Mouse (Mus musculus): ENCODE measurements at regions not wholly inside any gene's neighbourhood (a gene's known extent, or its start where the extent isn't known, plus 50 kb on each side); places are given as distances from the start of the nearest gene placed in this dataset.
A peak's percentile ranks its signal among the peaks of the same experiment; 100 is the strongest.

GRCm38 (mm10) chr9:51379589-51379988, 50.9 kb upstream of the 1810046K07Rik start:
- no peak for DNase-seq

DNA sequence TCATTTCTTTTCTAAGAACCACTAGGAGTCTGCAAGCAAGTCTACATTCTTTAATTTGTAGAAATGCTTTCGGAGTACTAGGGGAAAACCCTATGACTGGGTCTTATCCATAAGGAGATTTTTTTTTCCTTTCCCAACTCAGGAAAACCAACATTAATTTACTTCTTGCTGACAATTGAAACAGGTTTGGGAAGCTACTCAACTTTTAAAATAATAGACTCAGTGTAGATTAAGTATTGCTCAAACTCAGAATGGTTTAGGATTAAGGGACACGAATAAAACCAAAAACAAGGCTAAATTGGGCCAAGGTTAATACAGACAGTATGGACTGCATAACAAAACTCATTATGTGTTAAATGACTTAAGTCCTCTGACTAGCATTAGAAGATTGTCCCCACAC, 65.2 kb upstream of the 1810046K07Rik start:
- no peak for DNase-seq

GRCm38 (mm10) chr9:51394372-51394771, 65.7 kb upstream of the 1810046K07Rik start:
- peak; percentile 18 for DNase-seq

DNA sequence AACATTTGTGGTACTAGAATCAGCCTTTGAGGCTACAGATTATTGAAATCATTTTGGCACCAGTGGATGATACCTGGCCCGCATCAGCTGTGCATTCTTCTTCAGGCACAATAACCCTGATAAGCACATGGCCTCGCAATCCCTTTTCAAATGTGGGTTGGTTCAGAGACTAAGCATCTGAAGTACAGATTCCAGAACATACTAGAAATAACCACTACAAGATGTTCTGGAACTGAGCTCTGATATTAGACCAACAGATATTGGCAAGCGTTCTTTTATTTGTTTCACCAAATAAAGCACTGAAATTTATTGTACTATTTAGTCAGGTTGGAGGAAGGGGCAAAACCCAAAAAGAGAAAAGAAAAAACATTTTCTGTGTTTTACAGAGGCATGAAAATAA, 68.1 kb upstream of the 1810046K07Rik start:
- DNase-seq, result no peak

DNA sequence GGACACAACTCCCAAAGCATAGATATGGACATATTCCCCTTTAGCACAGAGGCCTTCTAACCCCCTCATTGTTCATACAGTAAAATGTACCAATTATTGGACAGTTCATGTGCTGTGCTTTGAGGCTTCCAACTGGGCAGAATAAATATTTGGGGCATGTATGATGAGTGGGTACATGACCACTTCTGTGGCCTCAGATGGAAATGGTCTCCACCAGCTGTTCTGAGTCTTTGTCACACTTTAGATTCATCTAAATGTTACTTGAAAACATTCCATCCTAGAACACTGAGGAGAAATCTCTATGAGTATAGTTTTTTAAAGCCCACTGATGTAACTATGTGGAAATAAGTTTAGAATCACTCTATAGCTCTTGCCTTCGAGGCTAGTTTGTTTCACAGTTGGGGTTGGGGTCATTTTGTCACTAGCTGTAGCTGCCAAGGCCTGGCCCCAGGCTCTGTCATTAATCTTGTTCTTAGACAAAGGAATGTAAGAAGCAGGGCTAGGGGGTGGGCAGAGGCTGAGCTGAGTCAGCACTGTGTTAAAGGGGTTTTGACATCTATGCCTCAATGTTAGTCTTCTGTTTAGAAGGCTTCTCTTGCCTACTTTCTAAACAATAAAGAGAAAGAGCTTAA, 69.0 kb upstream of the 1810046K07Rik start:
- DNase-seq, result no peak

GRCm38 (mm10) chr9:51398886-51399285, 70.2 kb upstream of the 1810046K07Rik start:
- no peak for DNase-seq

- no peak for DNase-seq
Observed at GRCm38 (mm10) chr9:51399356-51399755, 70.6 kb upstream of the 1810046K07Rik start.

DNA sequence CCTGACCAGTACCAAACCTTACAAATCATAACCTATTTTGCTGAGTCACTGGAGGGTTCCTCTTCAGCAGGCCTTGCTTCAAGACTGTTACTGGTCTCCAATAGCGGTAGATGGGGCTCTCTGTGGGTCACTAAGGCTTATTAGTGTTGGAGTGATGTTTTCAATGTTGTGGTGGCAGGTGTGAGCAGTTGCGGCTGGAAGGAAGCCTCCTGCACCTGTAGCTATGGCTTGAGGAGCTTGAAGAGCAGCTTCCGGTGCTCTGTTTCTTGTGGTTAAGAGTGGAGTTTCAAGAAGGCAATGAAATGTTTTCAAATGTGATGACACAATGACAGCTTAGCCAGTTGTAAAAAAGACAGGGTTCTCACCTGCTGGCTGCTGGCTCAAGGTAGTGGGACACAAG, 73.1 kb upstream of the 1810046K07Rik start:
- no peak for DNase-seq

DNA sequence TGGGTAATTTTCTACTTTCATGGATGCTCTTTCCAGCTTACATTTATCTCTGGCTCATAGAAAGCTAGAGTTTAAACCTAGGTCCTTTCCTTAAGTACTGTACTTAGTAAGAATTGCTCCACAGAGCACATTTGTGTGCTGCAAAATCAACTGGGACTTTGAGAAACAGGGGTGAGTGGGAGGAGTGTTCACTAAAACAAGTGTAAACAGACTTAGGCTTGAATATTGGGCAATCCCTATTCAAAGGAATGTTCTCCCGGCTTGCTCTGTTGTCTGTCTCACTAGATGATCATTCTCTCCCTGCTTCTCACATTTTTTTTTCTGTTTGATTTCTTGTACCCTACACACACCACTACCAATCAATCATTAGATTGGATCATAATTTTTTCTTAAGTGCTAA, 79.3 kb upstream of the 1810046K07Rik start:
- no peak for DNase-seq

DNA sequence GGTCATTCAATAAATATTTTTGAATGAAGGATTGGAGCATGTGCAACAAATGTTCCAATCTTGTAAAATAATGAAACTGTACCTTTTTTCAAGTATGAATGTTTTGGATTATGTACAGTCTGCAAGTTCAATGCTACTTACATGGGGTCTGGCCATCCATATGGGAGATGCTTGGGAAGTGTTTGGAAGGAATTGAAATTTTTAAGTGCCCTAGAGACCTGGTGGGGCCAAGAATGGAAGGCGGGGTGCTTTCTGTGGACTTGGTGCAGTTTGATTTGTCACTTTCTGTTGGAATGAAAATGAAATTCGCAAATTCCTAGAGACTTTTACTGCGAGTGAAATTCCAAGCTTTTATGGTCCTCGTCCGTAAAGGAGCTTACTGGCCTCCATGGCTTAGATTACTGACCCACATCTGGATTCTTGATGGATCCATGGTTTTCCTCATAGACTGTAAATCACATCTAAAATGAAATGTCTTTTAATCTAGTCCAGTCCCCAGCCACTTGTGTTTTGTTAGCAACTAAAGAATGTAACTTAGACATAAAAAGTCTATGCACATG, 90.3 kb upstream of the 1810046K07Rik start:
- DNase-seq, result no peak

DNA sequence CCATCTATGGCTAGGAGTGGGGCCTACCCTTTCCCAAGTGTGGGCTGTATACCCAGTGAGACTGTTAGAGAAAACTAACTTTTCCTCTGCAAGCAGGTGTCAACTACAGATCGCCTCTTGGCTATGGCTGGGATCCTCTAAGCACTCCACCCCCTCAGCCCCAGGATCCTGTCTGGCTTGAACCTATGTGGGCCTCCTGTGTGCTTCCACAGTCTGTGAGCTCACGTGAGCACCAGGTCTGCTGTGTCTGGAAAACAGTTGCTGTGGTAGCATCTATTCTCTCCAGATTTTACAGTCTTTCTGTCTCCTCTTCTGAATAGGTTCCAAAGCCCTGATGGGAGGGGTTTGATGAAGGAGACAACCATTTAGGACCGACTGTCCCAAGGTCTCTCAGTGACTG, 93.8 kb upstream of the 1810046K07Rik start:
- no peak for DNase-seq

DNA sequence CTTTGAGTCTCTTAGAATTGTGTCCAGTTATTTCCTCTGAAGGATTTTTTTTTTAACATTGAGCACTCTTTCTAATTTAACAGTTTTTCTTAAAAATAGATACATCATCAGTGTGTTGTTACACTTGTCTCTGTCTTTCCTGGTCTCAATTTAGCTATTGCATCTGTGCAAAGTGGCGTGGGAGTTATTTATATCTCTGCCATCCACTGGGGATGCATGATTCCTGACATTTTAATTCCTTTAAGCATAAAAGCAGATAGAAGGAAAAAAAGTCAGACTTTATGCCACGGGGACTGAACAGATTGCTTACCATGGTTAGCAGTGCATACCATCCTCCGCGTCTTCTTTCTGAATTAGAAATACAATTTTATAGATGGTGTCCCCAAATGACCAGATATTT, 94.6 kb upstream of the 1810046K07Rik start:
- DNase-seq, result no peak

GRCm38 (mm10) chr9:51430426-51430825, 101.7 kb upstream of the 1810046K07Rik start:
- DNase-seq, result peak; percentile 37

GRCm38 (mm10) chr9:51437130-51437529, 108.4 kb upstream of the 1810046K07Rik start:
- no peak for DNase-seq

GRCm38 (mm10) chr9:51441773-51442381, 113.2 kb upstream of the 1810046K07Rik start:
- DNase-seq, result no peak

GRCm38 (mm10) chr9:51455690-51456089, 127.0 kb upstream of the 1810046K07Rik start:
- DNase-seq, result no peak

DNA sequence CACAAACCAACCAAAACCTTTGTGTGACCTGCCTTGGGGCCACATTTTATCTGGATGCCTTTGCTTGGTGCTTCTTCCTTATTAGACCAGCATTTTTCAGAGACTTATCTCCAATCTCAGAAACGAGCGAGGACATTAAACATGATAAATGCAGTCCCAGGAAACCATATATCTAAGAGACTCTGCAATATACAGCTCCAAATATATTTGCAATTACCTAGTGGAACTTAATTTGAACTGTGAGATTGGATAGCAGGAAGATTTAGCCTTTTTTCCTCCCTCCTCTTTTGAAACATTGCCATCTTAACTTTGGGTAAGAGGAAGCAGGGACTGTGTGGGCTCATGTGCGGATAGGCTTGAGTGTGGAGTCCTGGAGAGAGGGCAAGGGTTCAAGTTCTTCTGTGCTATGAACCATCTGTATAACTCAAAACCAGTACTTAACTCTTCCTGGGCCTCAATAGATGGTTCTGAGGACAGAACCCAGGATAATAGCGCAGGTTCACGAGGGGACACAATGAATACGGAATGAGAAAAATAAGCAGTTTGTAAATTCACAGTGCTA, 133.8 kb upstream of the 1810046K07Rik start:
- DNase-seq, result no peak

- DNase-seq, result no peak
Observed at GRCm38 (mm10) chr9:51470031-51470430, 141.3 kb upstream of the 1810046K07Rik start.

DNA sequence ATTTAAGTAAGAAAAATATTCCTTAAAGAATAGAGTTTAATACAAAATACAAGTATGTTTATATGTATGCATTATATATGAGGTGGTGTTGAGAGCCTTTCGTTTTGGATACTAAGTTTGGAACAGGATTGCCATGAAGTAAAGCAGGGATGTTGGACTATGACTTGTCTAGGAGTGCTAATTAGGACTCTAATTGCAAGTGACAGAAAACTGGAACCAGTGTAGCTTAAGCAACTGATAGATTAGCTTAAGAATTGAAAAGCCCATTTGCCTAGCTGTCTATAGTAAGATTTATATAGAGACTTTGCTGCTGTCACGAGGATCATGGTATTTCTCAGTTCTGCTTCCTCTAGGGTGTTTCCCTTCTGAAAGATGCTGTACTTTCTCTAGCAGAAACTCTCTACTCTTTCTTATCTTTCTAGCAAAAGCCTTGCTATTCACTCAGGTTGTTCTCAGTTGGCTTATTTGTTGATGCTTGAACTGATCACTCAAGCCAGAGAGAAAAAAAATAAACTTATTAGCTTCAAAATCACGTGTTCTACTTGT, 147.9 kb upstream of the 1810046K07Rik start:
- no peak for DNase-seq

GRCm38 (mm10) chr9:51487840-51488239, 159.1 kb upstream of the 1810046K07Rik start:
- no peak for DNase-seq

DNA sequence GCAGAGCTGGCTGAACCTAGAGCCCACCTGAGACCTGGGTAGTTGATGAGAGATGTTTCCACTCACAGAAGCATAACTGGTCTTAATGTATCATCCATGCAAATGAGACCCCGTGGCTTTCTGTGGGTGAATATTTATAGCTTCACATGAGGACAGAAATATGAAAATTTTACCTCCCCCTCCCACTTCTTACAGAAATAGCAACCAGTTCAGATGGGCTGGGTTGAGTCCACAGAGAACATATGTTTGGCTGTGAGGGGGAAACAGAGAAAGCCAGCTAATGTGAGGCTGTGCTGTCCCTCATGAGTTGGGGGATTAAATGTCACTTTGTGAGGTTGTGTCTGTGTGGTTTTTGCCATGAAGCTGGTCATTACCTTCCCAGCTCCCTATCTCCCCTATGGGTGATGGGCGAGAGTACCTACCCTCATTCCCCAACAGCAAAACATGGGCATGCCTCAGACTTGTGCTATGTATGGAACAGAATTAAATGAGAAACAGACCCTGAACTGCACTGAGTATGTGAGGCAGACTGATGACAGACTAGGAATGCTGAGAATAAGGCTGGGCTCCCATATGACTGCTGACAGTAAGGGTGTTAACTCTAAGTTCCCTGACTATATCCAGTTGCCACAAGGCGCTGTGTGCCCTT, 178.7 kb upstream of the 1810046K07Rik start:
- no peak for DNase-seq

DNA sequence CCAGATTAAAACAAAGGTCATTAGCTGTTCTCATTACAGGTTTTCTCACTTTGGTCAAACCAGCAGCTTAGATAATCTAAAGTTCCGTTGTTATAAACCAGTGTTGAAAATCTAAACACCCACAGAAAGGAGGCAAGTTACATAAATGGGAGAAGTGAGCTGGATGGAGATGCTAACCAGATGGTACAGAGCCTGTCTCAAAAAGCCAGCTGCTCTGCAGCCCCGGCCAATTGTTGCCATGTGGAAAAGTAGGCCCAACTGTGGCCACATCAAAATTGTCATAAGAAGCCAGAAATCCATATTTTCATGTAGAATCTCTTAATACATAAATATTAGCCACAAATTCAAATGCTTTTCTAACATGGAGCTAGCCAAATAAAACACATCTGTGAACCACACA, 188.9 kb upstream of the 1810046K07Rik start:
- no peak for DNase-seq

GRCm38 (mm10) chr9:51518376-51518775, 189.7 kb upstream of the 1810046K07Rik start:
- DNase-seq, result no peak
